Comparison of ENCODE assay signal across 8 mouse cellular contexts in genomic region chr8:69271203-69271554, GRCm38 (mm10). TPM values are rescaled to one million over a fixed set of nuclear protein-coding genes. Genes with fewer than 3 reads are reported as not detected.
DNase-seq lines count a peak whose midpoint lies in the region; ATAC-seq and TF ChIP-seq lines count a peak whose summit lies in the region.

No protein-coding gene starts in this region.

- no peak for TF ChIP-seq POLR2A in testis, adult 2 months (IDR thresholded peaks at IDR 0.05; ENCODE audit: control insufficient read depth, low read depth, low read length)

- H3K27ac ChIP-seq in gastrocnemius, adult 2 months, result peak overlapping the region; percentile 76
- no peak overlapping the region for H3K27ac ChIP-seq in testis, adult 2 months (ENCODE audit: control insufficient read depth, insufficient read depth, low read depth, low read length)
- H3K27ac ChIP-seq in liver, embryonic 12.5 days, result peak overlapping the region; percentile 47; the same call in 1 of the 2 replicates

- intact Hi-C loops in gastrocnemius, adult 2 months (cut with DNase I), result no loop called here
- intact Hi-C loops in gastrocnemius, postnatal 14 days (cut with DNase I; ENCODE audit: low total_unique reads), result no loop called here

- no peaks in the 10 kb centered on the region for H3K9me3 ChIP-seq in liver, embryonic 12.5 days (replicated peaks)

- H3K9ac ChIP-seq in liver, embryonic 12.5 days, result peak overlapping the region; percentile 60

- 13% methylated on average over 6 of the region's 6 CpGs for WGBS in liver, embryonic 12.5 days (ENCODE audit: insufficient replicate concordance)

- DNase-seq in gastrocnemius, adult 2 months, result no peak
- DNase-seq in gastrocnemius, adult 8-10 months (ENCODE audit: low spot score in 2 of 2), result no peak
- DNase-seq in testis, postnatal 10 days (ENCODE audit: low spot score), result no peak
- DNase-seq in MN1 (ENCODE audit: low spot score), result no peak
- no peak for DNase-seq in cerebellum, postnatal 4 days (ENCODE audit: low spot score in 2 of 2)
- no peak for DNase-seq in gastrocnemius, postnatal 14 days

- H3K4me1 ChIP-seq in testis, adult 2 months (ENCODE audit: control insufficient read depth, insufficient read depth, low read length), result peaks cover 5% of the 10 kb centered on the region
- H3K4me1 ChIP-seq in liver, embryonic 12.5 days, result peaks cover 11% of the 10 kb centered on the region

- H3K36me3 ChIP-seq in testis, adult 2 months (ENCODE audit: control insufficient read depth, insufficient read depth, low read length), result no peaks in the 10 kb centered on the region
- H3K36me3 ChIP-seq in liver, embryonic 12.5 days, result no peaks in the 10 kb centered on the region

- H3K27me3 ChIP-seq in testis, adult 2 months (ENCODE audit: control insufficient read depth, insufficient read depth, low read length), result no peaks in the 10 kb centered on the region
- H3K27me3 ChIP-seq in liver, embryonic 12.5 days (replicated peaks), result no peaks in the 10 kb centered on the region

- peak overlapping the region; percentile 82 for H3K4me3 ChIP-seq in gastrocnemius, adult 2 months
- H3K4me3 ChIP-seq in testis, adult 2 months (ENCODE audit: control insufficient read depth, low read depth, low read length), result peak overlapping the region; percentile 82
- peak overlapping the region; percentile 58 for H3K4me3 ChIP-seq in liver, embryonic 12.5 days

- H3K4me2 ChIP-seq in liver, embryonic 12.5 days, result peak overlapping the region; percentile 63

- no peak for TF ChIP-seq CTCF in gastrocnemius, adult 2 months (IDR thresholded peaks at IDR 0.05)
- no peak for TF ChIP-seq CTCF in testis, adult 2 months (IDR thresholded peaks at IDR 0.05; ENCODE audit: control insufficient read depth, insufficient read depth, insufficient replicate concordance, low read depth, low read length)

- ATAC-seq in liver, embryonic 12.5 days, result peak; percentile 67

RNA-seq across cellular contexts. Expression of gene D130040H23Rik, which starts 0.3 kb away (rescaled TPM):
- total RNA-seq in gastrocnemius, adult 2 months (2021), result under 1 TPM in 1 of 2 experiments, not detected in 1; 0.20 TPM
- under 1 TPM in 3 of 4 experiments, not detected in 1; 0.16 to 0.29 (median 0.22) TPM for total RNA-seq in gastrocnemius, adult 8-10 months (2022)
- polyA plus RNA-seq in testis, adult 2 months (2012; rRNA removed), result 0.12 and 0.40 TPM in 2 replicates
- 2.0 and 2.2 TPM in 2 replicates for polyA plus RNA-seq in liver, embryonic 12.5 days (2016; fragmentation: Nextera tagmentation; extraction: Ambion mirVana)
- 1 to 10 TPM in 1 of 2 experiments, under 1 TPM in 1; 0.95 to 2.2 TPM for total RNA-seq in gastrocnemius, postnatal 14 days (2021)
